Mouse (Mus musculus): ENCODE results near the gene Cdkl5.
"Not testable (repeated sequence)": the region's sequence is repeated elsewhere in the genome, so short reads cannot be mapped to it uniquely, and the experiment has no call there.

Gene Cdkl5

DNA sequence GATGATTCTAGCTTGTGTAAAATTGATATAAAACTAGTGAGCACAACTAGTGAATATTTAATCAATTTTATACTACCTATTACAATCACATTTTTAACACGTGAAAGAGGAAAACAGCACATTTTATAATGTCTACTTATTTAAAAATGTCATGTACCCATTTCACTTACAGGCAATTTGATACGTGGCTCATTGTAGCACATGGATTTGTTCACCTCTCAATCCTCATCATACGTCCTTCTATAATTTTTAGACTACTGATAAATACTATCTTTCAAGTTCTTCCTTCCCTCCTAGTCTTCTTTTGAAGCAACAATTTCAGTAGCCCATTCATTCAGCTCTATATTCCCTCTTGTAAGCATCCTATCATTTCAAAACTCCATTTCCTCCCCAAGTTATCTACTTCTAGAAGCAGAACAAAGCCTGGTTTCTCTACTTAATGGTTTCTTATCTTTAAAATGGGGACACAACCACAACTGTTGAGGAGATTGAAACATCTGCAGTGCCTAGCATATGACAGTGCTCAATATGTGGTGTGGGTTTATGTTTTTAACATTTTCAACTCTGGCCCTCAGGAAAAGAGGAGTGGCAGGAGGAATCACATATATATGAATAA is 75.4 kb downstream of the Cdkl5 start:
- DNase-seq (ENCODE audit: low read depth, low spot score), result no peak

DNA sequence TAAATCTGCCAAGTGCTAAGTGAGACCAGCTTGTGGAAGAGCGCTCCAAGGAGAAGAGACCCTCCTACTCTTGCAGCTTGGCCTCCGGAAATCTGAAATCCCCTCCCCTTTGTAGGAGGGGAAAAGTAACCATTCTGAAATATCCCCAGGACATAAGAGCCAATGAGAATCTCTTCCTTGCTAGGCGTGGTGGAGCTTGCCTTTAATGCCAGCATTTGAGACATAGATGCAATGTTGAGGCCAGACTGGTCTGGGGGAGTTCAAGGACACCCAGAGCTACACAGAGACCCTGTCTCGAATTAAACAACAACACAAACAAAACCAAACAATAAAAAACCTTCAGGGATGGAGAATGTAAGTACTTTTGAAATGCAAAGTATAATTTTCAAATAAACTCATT is 87.6 kb downstream of the Cdkl5 start, which contains the start of gene Gja6:
TSS of gene Gja6 (minus strand) at position 101 of the 400 bp plus-strand sequence.
- no peak for DNase-seq (ENCODE audit: low read depth, low spot score)

DNA sequence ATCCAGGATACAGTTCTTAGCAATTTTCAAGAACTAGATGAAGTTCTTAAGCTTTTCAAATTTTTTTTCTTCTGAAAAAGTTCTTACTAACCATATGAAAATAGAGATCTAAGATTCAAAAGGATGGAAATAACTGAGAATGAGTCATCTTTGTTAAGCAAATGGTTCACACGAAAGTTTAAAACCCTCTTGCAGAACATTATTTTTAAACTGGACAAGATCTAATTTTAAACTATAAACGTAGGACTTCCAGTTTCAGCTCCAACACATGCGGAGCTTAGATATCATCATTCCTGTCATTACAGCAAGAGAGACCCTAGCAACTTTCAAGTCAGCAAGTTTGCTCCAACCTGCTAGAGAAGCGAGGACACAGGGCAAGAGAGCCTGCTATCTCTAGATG is 88.0 kb downstream of the Cdkl5 start:
- no peak for DNase-seq (ENCODE audit: low read depth, low spot score)

DNA sequence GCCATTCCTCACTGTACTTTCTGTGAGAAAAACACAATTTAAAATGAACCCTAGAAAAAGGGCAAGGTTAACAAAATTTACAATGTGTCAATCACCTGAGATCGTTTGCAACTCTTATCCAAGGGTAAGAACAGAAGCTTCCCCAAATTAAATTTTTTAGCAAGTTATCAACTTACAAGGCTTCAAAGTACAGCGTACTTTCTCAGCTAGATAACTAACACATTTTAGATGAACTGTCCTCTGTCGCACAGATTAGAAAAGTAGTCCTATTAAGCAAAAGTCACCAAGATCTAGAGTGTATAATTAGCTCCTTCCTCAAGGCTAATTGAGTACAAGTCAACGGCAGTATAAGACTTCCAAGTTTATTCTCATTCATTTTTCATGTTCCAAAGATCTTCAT is 88.6 kb downstream of the Cdkl5 start:
- no peak for DNase-seq (ENCODE audit: low read depth, low spot score)

DNA sequence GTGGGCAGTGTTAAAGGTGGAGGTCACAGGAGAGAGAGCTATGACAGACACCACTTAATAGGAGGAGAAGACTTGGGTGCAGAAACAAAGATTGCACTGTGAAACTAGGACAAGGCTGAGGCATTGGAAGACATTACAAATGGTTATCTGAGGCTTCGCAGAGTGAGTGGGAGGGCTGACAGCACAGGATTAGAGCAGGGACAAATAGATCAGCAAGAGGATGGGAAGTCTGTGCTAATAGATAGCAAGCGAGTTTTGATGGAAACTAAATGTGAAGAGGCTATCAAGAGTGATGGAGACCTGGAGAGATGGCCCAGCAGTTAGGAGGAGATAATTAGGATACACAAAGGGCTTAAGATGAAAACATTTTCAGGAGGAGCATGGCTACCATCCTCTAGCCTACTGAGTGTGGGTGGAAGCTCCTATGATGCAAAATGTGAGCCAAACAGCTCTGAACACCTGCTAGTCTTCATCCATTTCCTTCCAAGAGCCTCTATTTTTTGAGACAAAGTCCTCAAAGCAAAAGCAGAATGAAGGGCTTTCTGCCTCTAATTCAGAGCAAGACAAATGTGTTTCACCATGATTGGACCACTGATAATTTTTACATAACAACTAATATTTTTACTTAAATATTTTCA is 89.3 kb downstream of the Cdkl5 start:
- no peak for DNase-seq (ENCODE audit: low read depth, low spot score)

DNA sequence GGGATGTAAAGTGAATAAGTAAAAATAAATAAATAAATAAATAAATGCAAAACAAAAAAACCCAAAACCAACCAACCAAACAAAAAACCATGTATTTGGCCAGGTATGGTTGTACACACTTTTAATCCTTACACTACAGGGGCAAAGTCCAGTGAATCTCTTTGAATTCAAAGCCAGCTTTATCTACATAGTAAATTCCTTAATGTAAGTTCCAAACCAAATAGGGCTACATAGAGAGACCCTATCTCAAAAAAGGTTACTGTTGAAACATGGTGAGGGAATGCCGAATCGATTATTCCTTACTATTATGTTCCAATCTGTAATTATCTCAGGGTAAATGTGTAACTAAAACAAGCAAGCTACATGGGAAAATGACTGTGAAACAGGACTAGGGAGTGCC is 93.4 kb downstream of the Cdkl5 start:
- DNase-seq (ENCODE audit: low read depth, low spot score), result no peak

DNA sequence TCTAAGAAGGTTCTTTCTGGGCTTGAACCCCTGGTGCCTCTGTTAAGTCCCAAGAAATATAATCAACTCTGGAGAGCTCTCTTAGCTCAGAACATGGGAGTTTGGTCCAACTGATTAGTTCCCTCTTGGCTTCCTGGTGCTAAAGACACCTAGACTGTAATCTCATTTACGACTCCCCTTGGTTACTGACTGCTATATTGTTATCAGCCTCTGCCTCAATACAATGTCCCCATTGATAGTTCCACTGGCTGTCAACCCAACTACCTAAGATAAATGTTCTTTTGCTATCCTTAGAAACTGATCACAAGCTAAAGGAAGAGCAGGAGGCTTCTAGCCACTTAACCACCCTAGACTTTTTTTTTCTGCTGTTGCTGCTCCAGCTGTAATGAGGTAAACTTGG is 102.4 kb downstream of the Cdkl5 start:
- DNase-seq (ENCODE audit: low read depth, low spot score), result no peak

DNA sequence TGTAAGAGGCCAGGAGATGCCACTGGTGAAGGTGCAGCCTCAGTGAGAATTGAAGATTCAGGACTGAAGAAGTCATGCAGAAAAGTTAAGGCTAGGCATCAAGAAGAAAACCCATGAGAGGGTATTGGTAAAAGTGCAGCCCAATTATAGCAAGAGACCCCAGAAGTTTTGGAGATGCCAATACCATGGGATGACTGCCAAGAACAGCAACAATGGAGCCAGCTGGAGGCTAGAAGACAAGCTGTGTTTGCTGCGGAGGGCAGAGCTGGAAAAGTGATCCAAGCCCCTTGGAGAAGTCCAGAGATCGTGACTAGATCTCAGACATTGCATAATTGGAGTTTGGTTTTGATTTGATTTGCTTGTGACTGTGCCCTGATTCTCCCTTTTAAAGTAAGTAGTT is 108.2 kb downstream of the Cdkl5 start:
- DNase-seq (ENCODE audit: low read depth, low spot score), result no peak

DNA sequence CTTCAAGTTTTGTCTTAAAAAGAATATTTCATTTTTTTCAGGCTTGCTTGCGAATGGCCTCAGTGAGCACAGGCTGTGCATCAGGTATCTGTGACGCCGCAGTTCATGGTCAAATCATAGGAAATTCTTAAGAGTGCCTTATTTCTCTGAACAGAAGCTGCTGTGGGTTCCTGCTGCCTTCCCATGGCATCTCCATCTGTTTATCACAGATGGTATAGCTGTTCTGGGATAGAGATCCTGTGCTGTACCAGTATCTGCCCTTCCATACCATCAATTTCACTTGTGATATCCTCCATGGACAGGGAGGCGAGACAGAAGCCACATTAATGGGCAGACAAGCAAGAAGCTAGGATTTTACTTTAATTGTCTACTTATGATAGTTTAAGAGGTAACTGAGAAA is 127.9 kb downstream of the Cdkl5 start:
- DNase-seq (ENCODE audit: low read depth, low spot score), result no peak

DNA sequence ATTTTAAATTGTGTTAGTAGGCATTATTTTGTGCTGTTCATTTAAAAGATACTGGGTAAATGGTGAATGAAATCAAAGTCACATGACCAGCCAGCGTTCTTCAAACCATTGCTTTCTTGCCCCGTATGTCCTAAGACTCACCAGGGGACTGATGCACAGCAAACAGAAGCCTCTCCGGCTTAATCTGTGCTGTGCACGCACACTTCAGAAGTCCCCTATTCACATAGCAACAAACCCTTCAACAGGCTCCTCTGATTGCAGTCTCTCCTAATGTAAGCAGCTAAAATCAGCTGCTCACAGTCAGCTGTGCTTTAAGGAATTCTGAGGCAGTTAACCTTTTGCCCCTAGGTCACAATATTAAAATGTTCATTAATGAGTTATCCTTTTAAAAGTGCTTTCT is 129.5 kb downstream of the Cdkl5 start:
- no peak for DNase-seq (ENCODE audit: low read depth, low spot score)

DNA sequence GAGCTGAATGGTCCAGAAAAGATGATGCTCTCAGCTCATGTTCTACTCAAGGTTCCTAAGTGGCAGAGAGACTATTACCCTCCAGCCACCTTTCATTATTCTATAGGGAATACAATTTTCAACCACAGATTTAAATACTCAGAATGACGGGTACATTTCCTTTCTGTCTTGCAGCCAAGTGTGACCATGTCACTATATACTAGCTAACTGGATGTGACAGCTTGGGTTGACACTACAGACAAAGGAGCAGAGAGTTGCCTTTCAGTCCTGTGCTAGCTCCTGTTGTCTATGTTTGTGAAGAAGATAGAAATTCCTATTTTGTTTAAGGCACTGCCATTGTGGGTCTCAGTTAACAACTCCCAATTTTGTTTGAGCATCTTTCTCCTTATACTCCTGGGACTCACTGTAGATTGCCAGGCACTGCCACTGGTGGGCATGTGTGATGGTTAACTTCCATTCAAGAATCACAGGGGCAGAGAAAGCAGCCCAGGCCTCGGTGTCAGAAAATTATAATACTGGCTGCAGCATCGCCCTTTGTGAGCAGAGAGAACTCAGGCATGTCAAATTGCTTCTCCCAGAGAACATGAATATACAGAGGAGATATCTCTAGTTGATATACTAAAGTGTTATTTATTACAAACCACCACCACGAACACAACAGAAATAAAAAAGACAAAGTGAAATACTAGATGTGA is 130.7 kb downstream of the Cdkl5 start:
- DNase-seq (ENCODE audit: low read depth, low spot score), result no peak

DNA sequence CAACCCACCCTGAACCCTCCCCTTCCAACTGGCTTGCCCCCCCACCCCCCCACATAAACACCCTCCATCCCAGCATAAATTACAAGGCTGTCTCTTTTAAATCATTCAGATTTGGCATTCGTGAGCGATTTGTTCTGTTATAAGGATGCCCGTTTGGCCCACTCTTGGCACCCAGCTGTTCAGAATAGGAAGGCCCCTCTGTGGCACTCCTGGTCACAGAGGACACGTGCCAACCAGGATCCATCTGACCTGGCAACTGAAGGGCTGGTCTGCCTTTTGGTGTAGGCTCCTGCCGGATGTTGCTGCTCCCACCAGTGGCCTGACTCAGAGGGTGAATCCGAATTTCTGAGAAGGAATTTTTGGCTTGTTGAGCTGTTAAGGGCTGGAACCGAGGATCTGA is 186.3 kb downstream of the Cdkl5 start:
- DNase-seq (ENCODE audit: low read depth, low spot score), result no peak

DNA sequence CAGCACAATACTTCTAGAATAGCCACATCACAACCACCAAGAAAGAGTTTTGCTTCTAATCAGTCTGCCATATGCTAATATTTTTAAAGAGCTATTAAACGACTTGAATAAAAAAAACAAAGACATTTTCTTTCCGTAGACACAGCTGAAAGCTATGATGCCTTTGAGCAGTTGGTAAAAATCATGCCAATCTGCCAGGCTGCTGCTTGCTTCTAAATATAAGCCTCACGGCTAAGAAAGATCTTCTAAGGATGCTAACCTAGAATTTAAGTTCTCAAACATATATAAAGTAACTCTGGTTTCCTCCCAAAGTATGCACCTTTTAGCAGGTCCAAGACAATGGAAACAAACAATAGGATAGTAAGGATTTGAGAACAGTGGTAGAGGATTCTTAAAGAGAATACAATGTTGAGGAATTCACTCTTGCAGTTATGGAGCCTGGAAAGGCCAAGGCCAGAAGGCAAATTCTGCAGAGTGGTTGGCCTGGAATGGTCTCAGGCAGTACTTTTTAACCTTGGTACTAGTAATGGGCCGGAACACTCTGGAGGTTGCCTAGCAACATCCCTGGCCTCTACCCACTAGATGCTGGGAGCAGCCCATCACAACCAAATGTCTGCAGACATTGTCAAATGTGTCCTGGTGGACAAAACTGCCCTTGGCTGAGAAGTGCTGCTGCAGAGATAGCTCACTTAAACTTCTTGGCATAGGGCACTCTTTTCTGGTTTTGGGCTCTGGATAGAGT is 189.9 kb downstream of the Cdkl5 start:
- peak; percentile 3 for DNase-seq (ENCODE audit: low read depth, low spot score)

DNA sequence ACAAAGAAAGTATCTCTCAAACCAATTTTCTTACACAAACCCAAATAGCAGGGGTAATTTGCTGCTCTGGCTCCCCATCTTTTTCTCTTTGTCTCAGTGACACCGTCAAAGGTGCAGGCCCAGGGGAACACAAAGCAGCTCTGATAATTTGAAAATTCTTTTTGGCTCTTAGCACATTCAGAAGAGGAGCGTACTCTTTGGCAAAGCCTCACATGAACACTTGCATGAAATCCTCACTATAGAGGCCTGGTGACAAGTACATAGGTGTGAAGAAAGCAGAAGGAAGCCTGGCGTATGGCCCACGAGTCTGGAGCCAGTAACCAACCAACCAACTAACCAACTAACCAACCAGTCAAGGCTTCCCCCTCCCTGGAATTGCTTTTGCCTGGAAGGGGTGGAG is 199.6 kb downstream of the Cdkl5 start:
- no peak for DNase-seq (ENCODE audit: low read depth, low spot score)

DNA sequence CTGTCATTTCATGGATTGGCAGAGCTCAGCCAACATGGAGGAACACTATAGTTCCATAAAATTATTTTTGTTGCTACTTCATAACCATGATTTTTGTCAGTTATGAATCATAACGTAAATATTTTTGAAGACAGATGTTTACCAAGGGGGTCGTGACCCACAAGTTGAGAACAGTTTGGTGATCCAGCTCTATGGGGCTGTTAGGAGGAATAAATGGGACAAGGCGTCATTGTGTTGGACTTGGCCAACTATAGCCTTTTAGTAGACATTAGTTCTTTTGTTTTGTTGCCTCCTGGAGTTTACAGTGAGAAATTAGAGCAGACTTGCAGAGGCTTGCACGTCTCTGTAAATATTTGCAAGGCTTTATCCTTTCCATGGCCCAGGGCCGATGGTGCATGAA is 212.2 kb downstream of the Cdkl5 start:
- DNase-seq (ENCODE audit: low read depth, low spot score), result peak; percentile 55

DNA sequence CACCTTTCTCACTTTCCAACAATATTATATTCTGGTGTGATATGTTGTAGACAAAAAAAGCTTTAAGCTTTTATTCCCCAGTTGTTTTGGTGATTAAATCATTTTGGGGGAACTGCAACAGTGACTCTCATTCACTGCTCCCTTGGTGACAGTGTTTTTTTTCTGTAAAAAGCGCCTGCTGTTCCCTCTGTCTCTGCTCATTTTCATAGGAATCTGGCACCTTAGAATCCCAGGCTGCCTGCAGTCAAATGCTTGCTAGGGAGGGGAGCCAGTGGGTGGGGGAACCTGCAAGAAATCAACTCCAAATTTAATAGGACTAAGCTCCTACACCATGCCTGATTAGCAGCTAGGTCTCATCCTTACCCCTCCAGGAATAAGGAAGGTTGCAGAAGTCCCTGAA is 221.5 kb downstream of the Cdkl5 start:
- DNase-seq (ENCODE audit: low read depth, low spot score), result no peak

DNA sequence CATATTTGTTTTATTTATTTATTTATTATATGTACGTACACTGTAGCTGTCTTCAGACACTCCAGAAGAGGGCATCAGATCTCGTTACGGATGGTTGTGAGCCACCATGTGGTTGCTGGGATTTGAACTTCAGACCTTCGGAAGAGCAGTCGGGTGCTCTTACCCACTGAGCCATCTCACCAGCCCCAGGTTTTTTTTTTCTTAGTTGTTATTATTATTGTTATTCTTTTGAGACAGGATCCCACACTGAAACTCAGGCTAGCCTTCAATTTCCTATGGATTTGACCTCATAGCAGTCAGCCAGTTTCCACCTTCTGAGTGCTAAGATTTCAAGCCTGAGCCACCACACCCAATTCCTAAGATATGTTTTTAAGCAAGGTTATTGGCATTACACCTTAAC is 224.9 kb downstream of the Cdkl5 start:
- DNase-seq (ENCODE audit: low read depth, low spot score), result not testable (repeated sequence)

DNA sequence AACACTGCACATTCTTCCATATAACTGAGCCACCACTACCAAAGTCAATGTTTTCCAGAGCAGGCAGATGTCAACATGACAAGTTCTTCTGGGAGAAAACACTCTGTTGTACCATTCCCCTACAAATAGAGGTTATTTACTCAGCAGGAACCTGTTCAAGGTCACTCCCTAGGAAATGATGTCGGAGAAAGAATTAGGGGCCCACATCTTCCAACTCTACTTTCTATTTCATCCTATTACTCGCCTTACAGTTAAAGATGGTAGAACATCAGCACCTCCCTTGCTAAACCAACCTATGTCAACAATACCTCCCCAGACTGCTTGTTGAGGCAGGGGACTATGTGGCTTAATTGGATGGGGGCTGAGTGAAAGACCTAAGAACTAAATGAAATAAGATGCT is 226.8 kb downstream of the Cdkl5 start, which contains the start of gene Rs1:
TSS of gene Rs1 (plus strand) at position 301 of the 400 bp plus-strand sequence.
- no peak for DNase-seq (ENCODE audit: low read depth, low spot score)

DNA sequence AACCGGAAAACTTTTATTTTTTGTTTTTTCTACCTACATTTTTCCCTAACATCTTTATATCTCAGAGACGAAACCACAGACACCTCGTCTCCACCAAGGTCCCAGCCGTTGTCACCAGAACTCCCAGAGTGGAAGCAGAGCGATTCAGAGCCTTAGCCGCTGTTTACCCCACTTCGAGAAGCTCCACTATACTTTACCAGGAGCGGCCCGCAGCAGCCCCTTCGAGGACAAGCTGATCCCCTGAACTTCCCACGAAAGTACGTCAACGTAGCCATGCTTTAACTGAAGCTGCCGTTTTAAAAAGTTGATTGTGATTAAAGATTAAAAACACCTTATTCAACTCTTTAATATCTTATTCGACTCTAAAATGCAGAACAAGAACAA is 228.3 kb downstream of the Cdkl5 start:
- DNase-seq (ENCODE audit: low read depth, low spot score), result no peak

DNA sequence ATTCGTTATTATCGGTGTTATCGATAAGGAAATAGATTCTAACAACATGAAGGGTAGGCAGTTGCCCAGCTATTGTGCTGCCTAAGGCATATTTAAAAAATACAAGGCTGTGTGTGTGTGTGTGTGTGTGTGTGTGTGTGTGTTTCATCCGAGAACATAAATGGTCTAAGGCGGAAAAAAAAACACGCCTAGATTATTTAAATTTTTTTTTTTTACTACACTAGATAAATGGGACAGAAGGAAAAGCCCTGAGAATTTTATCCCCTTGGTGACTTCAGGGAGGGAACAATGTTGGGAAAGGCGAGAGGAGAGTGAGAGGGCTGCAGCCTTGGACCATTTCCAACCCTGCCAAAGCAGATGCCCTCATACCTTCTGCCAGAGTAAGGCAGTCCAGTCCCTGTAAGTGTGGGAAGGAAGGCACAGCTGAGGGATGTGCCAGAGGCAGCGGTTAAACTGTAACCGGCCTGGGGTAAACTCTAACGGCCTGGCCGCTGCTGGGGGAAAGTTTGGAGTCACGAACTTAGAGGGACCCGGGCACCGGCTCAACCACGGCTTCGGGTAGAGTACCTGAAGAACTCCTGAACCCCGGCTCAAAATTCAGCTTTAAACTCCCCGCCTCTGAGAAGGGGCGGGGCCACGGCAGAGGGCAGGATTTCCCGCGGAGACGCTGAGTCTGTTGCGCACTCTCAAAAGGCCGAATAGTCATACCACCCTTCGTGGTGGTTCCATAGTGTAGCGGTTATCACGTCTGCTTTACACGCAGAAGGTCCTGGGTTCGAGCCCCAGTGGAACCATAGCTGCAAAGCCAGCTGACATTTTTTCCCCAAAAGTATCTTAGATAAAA is 228.9 kb downstream of the Cdkl5 start:
- peak; percentile 89 for DNase-seq (ENCODE audit: low read depth, low spot score)

DNA sequence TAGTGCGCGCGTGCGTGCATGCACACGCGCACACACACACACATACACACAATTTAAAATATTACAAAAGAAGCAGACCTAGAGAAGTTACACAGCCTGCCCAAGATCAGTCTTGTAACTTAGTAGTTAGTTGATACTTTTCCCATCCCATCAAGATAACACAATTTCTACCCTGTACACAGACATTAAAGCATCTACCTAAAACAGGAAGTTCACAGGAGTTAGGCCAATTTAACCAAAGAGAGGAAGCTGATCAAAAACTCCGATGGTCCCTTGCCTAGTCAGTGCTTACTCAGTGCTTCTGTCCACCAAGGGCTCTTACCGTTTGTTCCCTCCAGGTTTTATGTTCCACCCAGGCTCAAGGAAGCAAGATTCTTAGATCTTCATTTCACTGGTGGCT is 243.7 kb downstream of the Cdkl5 start:
- DNase-seq (ENCODE audit: low read depth, low spot score), result no peak
